Mouse (Mus musculus): Measurements from ENCODE around the gene Hsd17b13.
"Not testable (repeated sequence)": the region's sequence is repeated elsewhere in the genome, so short reads cannot be mapped to it uniquely, and the experiment has no call there.

Hsd17b13 gene

GRCm38 (mm10) chr5:103980705-103981560, 3.7 kb upstream of the Hsd17b13 start:
- DNase-seq (ENCODE audit: low read depth): no peak

GRCm38 (mm10) chr5:103977907-103978570, 829 bp upstream of the Hsd17b13 start:
- DNase-seq (ENCODE audit: low read depth): no peak

- peak; percentile 23 for DNase-seq (ENCODE audit: low read depth)
Measured at GRCm38 (mm10) chr5:103975736-103976135, 1.5 kb downstream of the Hsd17b13 start.

DNA sequence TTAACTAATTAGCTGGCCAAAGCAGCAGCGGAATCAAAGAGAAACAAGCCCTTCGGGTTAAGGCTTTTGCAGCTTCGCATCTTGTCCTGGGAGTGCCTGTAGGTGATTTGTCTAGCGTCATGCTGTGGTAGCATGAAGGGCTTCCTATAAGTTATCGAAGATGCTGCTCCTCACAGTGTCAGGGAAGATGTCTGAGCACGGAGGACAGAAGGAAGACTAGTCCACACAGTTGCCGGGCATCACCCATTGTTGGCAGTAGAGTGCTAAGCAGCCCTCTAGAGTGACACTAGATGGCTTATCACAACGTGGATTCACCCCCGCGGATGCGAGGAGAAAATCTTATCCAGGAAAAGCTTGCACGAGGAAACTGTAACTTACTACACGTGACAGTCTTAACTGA, 4.4 kb downstream of the Hsd17b13 start:
- peak; percentile 30 for DNase-seq (ENCODE audit: low read depth)

DNA sequence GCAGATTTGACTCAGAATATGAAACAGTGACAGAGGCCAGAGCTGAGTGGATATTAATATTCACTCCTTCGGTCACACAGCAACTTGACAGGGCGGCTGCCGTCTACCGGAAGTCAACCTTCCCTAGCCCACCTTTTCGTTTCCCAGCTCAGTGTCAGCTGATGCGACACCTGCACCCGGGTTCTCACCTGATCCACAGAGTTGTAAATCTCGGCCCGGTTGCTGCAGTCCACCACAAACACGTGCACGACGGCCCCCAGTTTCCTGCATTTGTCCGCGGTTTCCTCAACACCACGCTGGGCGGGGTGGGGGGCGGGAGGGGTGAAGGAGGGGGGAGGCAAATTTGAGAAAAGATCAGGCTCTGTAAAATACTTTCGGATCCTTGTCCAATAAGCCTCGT, 4.8 kb downstream of the Hsd17b13 start:
- DNase-seq (ENCODE audit: low read depth): peak; percentile 15

- no peak for DNase-seq (ENCODE audit: low read depth)
Measured at GRCm38 (mm10) chr5:103971051-103971450, 6.2 kb downstream of the Hsd17b13 start.

DNA sequence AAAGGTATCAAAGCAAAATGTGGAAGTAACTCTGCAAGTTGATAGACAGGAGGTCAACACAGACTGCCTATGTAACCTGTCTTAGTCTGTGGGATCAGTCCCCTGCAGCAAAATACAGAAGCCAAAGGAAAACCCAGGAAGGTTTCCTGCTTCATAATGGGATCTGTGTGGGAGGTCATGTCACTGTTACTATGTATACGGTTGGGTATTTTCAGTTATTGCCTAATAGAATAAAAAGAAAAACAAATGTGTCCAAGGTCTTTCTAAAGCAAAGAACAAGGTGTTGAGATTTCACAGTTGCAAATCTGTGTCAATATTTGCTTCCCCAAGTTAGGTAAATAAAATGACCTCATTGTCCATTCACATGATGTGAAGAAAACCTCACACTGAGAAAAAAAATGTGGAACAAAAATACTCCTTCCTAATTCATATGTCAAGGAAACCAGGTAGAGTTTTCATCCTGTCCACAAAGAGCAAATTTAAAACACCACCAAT, 14.2 kb downstream of the Hsd17b13 start:
- DNase-seq (ENCODE audit: low read depth): no peak

GRCm38 (mm10) chr5:103954638-103955037, 22.6 kb downstream of the Hsd17b13 start:
- DNase-seq (ENCODE audit: low read depth): no peak

DNA sequence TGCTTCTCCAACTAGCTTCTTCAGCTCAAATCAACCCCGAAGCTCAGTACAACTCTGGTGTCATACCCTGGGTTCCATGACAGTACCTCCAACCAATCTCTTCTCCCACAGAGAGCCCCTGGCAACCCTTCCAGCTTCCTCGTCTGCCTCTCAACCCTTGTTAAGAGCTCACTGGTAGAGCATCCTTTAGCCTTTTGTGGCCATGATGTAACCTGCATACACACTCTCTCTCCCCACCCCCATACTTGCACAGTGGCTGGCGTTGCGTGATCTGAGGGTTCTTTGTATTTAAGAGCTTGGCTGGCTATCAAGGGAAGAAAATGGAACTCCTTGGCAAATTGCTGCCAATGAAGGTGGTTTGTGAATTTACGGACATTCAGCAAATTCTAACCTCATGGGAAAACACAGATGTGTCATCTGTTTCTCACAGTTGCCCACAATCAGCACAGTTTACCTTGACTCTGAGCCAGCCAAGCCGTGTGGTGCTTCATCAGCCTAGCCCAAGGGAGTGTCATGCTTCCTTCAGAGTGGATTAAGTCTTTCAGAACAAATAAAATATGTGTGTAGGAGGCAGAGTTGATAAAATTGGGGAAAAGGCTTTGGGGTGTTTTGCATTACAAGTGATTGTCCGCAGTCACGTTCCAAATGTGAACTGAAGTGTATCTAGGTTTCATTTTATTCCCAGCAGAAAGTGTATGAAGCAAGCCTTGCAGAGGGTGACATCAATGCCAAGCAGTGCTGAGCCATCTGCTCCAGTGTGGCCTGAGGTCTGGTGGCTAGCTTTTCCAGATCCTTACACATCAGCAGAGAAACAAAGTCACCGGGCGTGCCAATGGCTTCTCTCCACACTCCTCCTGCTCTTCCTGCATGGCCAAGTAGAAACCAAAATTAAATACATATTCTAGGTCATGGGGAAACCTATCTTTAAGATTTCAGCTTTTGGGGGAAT, 23.8 kb downstream of the Hsd17b13 start:
- DNase-seq (ENCODE audit: low read depth): no peak

GRCm38 (mm10) chr5:103950138-103950537, 27.1 kb downstream of the Hsd17b13 start:
- DNase-seq (ENCODE audit: low read depth): not testable (repeated sequence)

- no peak for DNase-seq (ENCODE audit: low read depth)
Measured at GRCm38 (mm10) chr5:103943183-103943582, 34.0 kb downstream of the Hsd17b13 start.

- no peak for DNase-seq (ENCODE audit: low read depth)
Measured at GRCm38 (mm10) chr5:103939856-103940255, 37.4 kb downstream of the Hsd17b13 start.

DNA sequence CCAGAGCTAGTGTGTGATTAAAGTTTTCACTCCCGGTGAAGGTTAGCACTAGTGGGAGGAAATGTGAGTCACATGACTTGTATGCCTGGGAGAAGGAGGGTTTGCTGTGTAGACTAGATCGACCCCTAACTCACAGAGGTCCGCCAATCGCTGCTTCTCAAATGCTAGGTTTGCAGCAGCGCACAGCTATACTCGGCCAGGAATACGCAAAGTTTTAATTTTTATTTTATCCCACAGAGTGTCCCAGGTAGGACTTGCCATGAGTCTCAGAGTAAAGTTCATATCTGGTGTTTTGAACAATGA, 37.9 kb downstream of the Hsd17b13 start:
- no peak for DNase-seq (ENCODE audit: low read depth)

DNA sequence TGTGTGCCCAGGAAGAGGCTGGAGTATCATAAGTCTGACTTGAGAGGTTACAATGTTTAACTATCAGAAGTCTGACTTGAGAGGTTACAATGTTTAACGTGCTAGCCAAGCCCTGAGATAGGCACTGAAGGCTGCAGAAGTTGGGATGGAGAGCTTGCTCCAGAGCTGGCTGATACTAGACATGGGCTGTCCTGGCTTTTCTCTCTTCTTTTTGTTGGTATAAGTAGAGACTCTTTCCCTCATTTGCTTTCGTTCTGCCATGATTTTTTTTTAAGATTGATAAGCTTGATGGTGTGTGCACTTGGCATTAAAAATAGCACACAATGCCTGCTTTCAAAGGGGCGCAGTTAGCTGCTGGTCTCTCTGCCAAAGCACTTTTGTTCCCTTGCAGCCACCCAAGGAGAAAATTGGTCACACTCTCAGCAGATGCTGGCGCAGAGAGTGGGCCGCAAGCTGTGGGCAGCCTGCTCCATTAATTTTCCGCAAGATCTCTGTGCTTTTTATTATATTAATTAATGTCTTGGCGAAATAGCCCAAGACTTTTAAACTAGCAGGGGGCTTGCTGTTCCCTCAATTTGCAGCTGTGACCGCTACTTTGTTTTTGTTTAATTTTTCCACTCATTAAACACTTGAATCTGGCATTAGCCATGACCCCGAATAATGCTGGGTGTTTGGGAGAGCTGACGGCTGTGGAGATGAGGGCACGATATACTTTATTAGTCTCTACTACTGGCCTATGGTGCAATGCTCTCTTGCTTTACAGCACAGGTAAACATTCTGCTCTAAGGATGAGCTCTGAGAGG, 38.5 kb downstream of the Hsd17b13 start:
- no peak for DNase-seq (ENCODE audit: low read depth)

DNA sequence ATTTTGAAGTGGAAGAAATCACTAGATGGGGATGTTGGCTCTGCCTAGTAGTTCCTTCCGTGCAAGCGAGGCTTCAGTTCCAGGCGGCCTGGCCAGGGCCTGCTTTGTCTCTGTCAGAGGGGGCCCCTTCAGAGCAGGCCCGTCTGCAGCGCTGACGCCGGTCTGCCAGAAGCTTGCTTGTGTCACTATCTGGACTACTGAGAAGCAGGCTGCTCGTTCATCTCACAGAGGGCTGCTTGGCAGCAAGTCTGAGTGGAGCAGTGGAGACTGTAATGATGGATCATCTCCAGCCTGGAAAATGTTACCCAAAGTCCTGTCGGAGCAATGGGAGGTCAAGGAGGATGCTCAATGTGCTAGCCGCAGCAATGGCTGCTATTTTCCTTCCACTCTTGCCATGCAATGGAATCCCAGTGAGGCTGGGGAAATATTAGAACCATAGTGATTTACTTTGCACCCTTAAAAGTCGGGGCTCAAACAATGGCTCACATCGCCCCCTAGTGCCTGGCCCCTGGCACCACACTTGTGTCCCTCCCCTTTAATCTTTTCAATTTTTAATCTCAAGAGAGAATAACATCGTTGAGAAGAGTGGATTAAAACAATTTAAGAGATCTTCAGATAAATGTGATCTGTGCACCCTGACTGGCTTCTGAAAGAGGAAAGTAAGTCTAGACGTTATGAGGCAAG, 40.2 kb downstream of the Hsd17b13 start:
- DNase-seq (ENCODE audit: low read depth): peak; percentile 64

DNA sequence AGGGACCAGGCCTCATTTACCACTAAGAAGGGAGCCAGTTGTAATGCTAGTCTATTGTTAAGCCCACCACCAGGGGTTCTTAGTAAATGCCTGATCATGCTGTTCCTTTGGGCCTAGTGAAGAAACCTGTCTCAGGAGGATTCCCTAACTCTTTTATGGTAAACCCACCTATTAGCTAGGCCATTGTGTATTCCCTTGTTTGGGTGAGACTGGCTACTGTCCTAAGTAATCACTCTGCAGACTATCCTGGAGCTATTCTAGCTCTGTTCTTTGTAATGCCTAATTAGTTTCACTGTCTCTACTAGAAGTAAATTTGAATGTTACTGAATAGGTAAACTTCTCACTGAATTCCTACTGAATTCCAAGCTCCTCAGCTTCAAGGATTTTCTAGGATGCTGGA, 45.3 kb downstream of the Hsd17b13 start:
- DNase-seq (ENCODE audit: low read depth): not testable (repeated sequence)

DNA sequence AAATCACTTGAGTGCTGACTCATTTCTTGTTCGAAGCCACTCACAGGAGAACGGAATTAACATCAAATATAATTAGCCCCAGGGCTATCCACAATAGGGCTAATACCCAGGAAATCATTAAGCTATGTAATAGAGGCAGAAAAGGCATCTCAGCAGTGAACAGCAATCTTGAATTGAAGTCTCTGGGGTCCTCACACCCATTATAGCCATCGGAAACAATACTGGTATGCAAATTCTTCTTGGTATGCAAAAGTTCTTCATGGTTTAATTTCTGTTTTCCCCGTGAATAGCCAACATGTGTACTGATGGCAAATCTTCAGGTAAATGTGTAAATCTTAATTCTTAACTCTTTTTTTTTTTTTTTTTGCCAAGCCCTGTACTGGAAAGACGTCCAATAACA, 46.7 kb downstream of the Hsd17b13 start:
- DNase-seq (ENCODE audit: low read depth): no peak

DNA sequence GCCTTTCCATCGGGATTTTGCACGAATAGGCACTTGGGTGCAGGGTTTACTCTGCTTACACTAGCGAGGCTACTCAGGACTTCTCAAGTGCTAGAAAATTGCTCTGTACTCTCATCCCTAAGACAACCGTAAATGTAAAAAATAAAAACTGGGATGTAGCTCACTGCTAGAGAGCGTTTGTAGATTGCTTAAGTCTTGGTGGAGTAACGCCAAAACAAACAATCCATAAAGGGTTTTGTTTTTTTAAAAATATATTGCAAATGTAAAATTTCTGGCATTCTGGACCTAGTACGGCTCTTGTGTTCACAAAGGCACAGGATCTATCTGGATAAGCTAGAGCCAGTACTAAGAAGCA, 49.0 kb downstream of the Hsd17b13 start:
- no peak for DNase-seq (ENCODE audit: low read depth)

- peak; percentile 89 for DNase-seq (ENCODE audit: low read depth)
Measured at GRCm38 (mm10) chr5:103927429-103928195, 49.6 kb downstream of the Hsd17b13 start.

DNA sequence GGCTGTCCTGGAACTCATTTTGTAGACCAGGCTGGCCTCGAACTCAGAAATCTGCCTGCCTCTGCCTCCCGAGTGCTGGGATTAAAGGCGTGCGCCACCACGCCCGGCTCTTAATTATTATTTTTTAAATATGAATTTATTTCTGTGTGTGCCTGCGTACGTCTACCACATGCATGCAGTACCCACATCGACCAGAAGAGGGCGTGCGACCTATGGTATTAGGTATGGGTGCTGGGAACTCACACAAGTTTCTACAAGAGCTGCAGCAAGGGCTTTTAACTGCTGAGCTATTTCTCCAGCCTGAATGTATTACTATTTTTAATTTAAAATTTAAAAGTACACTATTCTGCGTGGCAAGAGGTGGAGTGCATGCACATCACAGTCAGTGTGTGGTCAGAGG, 50.8 kb downstream of the Hsd17b13 start:
- DNase-seq (ENCODE audit: low read depth): peak; percentile 68
